Mouse (Mus musculus) neural tube, embryonic 11.5 days (tissue): ENCODE measurements at regions not wholly inside any gene's neighbourhood (a gene's known extent, or its start where the extent isn't known, plus 50 kb on each side); places are given as distances from the start of the nearest gene placed in this dataset.

Experiments used
- ATAC-seq: fragments of 200-750 bp; cut with Nextera tagmentation; 2 replicates; pipeline ENCODE4 v1.8.0; 2017; ENCODE audit warnings: moderate number of reproducible peaks, mild to moderate bottlenecking, moderate TSS enrichment, moderate library complexity; ENCODE audit not compliant: insufficient read depth, low FRiP score, low TSS enrichment
- DNase-seq: peaks from one replicate; pipeline ENCODE4 v3.0.0-alpha.2; 2015; ENCODE audit warnings: low spot score
- H3K27ac ChIP-seq: fragments of 300-500 bp; sonication (generic); 2 replicates; pipeline ENCODE4 v1.5.1; 2014; ENCODE audit warnings: low read depth, mild to moderate bottlenecking, low read length
- H3K27me3 ChIP-seq: fragments of 300-500 bp; sonication (generic); 2 replicates; pipeline ENCODE4 v1.6.1; 2014; ENCODE audit warnings: mild to moderate bottlenecking, low read length, mixed read lengths; ENCODE audit not compliant: control insufficient read depth, insufficient read depth
- H3K36me3 ChIP-seq: fragments of 300-500 bp; sonication (generic); 2 replicates; pipeline ENCODE4 v1.6.1; 2014; ENCODE audit warnings: mild to moderate bottlenecking, low read length, moderate library complexity, mixed read lengths; ENCODE audit not compliant: control insufficient read depth, insufficient read depth
- H3K4me1 ChIP-seq: fragments of 300-500 bp; sonication (generic); 2 replicates; pipeline ENCODE4 v1.6.1; 2014; ENCODE audit warnings: low read length, mixed read lengths; ENCODE audit not compliant: control insufficient read depth, insufficient read depth
- H3K4me2 ChIP-seq: fragments of 300-500 bp; sonication (generic); 2 replicates; pipeline ENCODE4 v1.6.1; 2014; ENCODE audit warnings: low read depth, mild to moderate bottlenecking, moderate library complexity
- H3K4me3 ChIP-seq: fragments of 300-500 bp; sonication (generic); 2 replicates; pipeline ENCODE4 v1.5.1; 2014; ENCODE audit warnings: low read depth, low read length
- H3K9ac ChIP-seq: fragments of 300-500 bp; sonication (generic); 2 replicates; pipeline ENCODE4 v1.6.1; 2014; ENCODE audit warnings: mild to moderate bottlenecking, low read length
- H3K9me3 ChIP-seq: fragments of 300-500 bp; sonication (generic); 2 replicates; pipeline ENCODE4 v1.6.1; 2016; ENCODE audit warnings: low read length; ENCODE audit not compliant: control insufficient read depth
- WGBS: fragments of 180-500 bp; shearing (Covaris S2); extraction: QIAGEN DNeasy Blood & Tissue Kit; methylation state at CpG from one replicate; pipeline ENCODE4 v1.1.7; 2014; 5-methylcytosine and 5-hydroxymethylcytosine counted together

GRCm38 (mm10) chr12:29121159-29121558 lies 369.6 kb downstream of the Eipr1 start:
- WGBS, result 88% methylated on average over 2 of the region's 2 CpGs
- H3K4me3 ChIP-seq, result no peak overlapping the region
- no peaks in the 10 kb centered on the region for H3K36me3 ChIP-seq
- no peaks in the 10 kb centered on the region for H3K9me3 ChIP-seq
- no peaks in the 10 kb centered on the region; the same call in 1 of the 2 replicates for H3K4me1 ChIP-seq
- no peak overlapping the region for H3K4me2 ChIP-seq
- no peaks in the 10 kb centered on the region for H3K27me3 ChIP-seq
- H3K27ac ChIP-seq, result no peak overlapping the region
- ATAC-seq (no peak), DNase-seq (no peak)
- H3K9ac ChIP-seq, result no peak overlapping the region

- no peak for DNase-seq
- no peak for ATAC-seq
- 83% methylated on average over 4 of the region's 4 CpGs for WGBS
- Histone ChIP-seq H3K4me1 (no peaks in the 10 kb centered on the region; the same call in 1 of the 2 replicates), H3K4me2 (no peak overlapping the region), H3K27me3 (no peaks in the 10 kb centered on the region), H3K9me3 (no peaks in the 10 kb centered on the region), H3K9ac (no peak overlapping the region), H3K36me3 (no peaks in the 10 kb centered on the region), H3K4me3 (no peak overlapping the region), H3K27ac (no peak overlapping the region)
Observed at GRCm38 (mm10) chr12:29122931-29123330, 371.3 kb downstream of the Eipr1 start.

DNA sequence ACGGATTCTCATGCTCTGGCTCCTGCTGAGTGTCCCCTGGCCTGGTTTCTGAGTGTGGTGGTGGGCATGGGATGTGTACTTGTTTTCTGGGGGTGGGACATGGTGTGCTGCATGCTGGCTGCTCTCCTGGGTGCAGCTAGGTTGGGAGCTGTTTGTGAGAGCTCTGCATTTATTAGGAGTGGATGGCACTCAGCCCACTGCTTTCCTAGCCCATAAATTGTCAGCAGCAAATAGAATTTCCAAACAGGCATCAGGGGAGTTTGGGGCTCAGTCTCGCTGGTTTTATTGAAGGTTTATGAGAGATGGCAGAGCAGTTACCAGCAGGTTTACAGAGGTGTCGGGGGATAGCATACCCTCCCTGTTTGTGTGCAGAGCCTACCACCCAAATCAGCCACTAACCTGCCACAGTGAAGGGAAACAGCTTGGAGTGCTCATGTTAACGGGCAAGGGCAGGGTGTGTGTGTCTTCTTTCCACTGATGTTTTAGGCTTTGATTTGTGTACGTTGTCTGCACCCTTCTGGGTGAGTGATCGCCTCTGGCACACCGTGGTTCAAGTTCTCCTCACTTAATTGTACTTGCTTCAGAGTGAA lies 372.6 kb downstream of the Eipr1 start:
- Histone ChIP-seq H3K36me3 (no peaks in the 10 kb centered on the region), H3K4me1 (no peaks in the 10 kb centered on the region; the same call in 1 of the 2 replicates), H3K9me3 (no peaks in the 10 kb centered on the region), H3K27ac (peak overlapping the region; percentile 35; the same call in 1 of the 2 replicates), H3K9ac (no peak overlapping the region), H3K27me3 (no peaks in the 10 kb centered on the region), H3K4me2 (no peak overlapping the region), H3K4me3 (no peak overlapping the region)
- WGBS, result 59% methylated on average over 7 of the region's 7 CpGs
- no peak for ATAC-seq
- DNase-seq, result no peak

- no peak overlapping the region for H3K4me2 ChIP-seq
- no peaks in the 10 kb centered on the region for H3K9me3 ChIP-seq
- H3K27me3 ChIP-seq, result no peaks in the 10 kb centered on the region
- H3K36me3 ChIP-seq, result no peaks in the 10 kb centered on the region
- 50% methylated on average over 10 of the region's 10 CpGs for WGBS
- no peak overlapping the region for H3K9ac ChIP-seq
- peak; percentile 55 for DNase-seq
- ATAC-seq, result no peak
- no peaks in the 10 kb centered on the region for H3K4me1 ChIP-seq
- no peak overlapping the region for H3K27ac ChIP-seq
- H3K4me3 ChIP-seq, result no peak overlapping the region
Observed at GRCm38 (mm10) chr12:29128844-29129243, 377.2 kb downstream of the Eipr1 start.

DNA sequence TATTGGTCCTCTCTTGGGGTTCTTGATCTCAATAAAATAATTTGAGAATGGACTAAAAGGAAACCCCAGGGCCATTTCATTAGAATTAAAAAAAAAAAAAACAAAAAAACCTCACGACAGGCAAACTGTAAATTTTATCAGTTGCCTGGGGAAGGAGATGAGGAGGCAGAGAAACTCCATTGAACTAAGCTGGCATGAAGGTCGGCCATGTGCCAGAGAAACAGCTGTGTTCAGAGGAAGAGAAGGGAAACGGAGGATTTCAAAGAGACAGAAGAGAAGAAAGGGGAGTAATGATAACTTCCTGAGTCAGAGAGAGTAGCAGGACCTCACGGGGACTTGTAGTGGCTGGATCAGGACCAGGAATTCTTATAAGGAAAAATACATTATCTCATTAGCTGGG lies 377.7 kb downstream of the Eipr1 start:
- H3K36me3 ChIP-seq, result no peaks in the 10 kb centered on the region
- no peak overlapping the region for H3K9ac ChIP-seq
- WGBS, result 58% methylated on average over 4 of the region's 4 CpGs
- no peak for ATAC-seq
- no peak for DNase-seq
- H3K4me1 ChIP-seq, result no peaks in the 10 kb centered on the region
- H3K27me3 ChIP-seq, result no peaks in the 10 kb centered on the region
- no peaks in the 10 kb centered on the region for H3K9me3 ChIP-seq
- H3K27ac ChIP-seq, result no peak overlapping the region
- no peak overlapping the region for H3K4me3 ChIP-seq
- H3K4me2 ChIP-seq, result no peak overlapping the region

GRCm38 (mm10) chr12:29134326-29134725 lies 382.7 kb downstream of the Eipr1 start:
- H3K4me2 ChIP-seq, result no peak overlapping the region
- H3K4me1 ChIP-seq, result no peaks in the 10 kb centered on the region
- H3K27ac ChIP-seq, result no peak overlapping the region
- H3K9me3 ChIP-seq, result no peaks in the 10 kb centered on the region
- WGBS, result 88% methylated on average over 2 of the region's 2 CpGs
- no peaks in the 10 kb centered on the region for H3K27me3 ChIP-seq
- ATAC-seq (no peak), DNase-seq (no peak)
- no peak overlapping the region for H3K9ac ChIP-seq
- no peaks in the 10 kb centered on the region for H3K36me3 ChIP-seq
- no peak overlapping the region for H3K4me3 ChIP-seq

DNA sequence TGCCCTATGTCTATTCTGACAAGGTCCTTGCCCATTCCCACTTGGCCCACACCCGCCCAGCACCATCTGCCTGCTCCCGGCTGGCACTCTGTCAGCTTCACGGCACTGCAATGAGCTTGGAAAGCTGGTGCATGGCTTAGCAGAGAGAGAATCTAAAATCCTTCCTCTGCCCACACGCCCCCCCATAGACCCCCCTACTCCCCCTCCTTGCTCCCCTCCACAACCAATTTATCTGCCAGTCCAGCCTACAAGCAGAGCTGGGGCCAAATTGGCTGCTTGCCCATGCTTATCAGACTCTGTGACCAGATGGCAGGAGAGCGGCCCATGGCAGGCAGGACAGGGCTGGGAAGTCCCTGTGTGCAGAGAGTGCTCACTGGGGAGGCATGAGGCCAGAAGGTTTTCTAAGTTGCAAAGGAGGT lies 385.3 kb downstream of the Eipr1 start:
- DNase-seq, result peak; percentile 9
- no peaks in the 10 kb centered on the region for H3K36me3 ChIP-seq
- ATAC-seq, result 0 out of 2 replicates have a peak, but pooled peaks have one; percentile 32
- H3K9me3 ChIP-seq, result no peaks in the 10 kb centered on the region
- H3K27me3 ChIP-seq, result no peaks in the 10 kb centered on the region
- no peak overlapping the region for H3K9ac ChIP-seq
- no peak overlapping the region for H3K27ac ChIP-seq
- H3K4me3 ChIP-seq, result no peak overlapping the region
- peaks cover 3% of the 10 kb centered on the region for H3K4me1 ChIP-seq
- 80% methylated on average over 5 of the region's 5 CpGs for WGBS
- no peak overlapping the region for H3K4me2 ChIP-seq

- ATAC-seq, result peak; percentile 28; the same call in 1 of the 2 replicates
- Histone ChIP-seq H3K27me3 (no peaks in the 10 kb centered on the region), H3K36me3 (no peaks in the 10 kb centered on the region), H3K4me2 (no peak overlapping the region), H3K4me3 (no peak overlapping the region), H3K9me3 (no peaks in the 10 kb centered on the region), H3K27ac (no peak overlapping the region), H3K9ac (no peak overlapping the region), H3K4me1 (peaks cover 3% of the 10 kb centered on the region)
- 87% methylated on average over 8 of the region's 8 CpGs for WGBS
- DNase-seq, result peak; percentile 2
Observed at GRCm38 (mm10) chr12:29137455-29137854, 385.9 kb downstream of the Eipr1 start.

- 33% methylated on average over 3 of the region's 3 CpGs for WGBS
- Histone ChIP-seq H3K9ac (no peak overlapping the region), H3K4me1 (peaks cover 3% of the 10 kb centered on the region), H3K4me3 (no peak overlapping the region), H3K27me3 (no peaks in the 10 kb centered on the region), H3K4me2 (no peak overlapping the region), H3K27ac (no peak overlapping the region; the same call in 1 of the 2 replicates), H3K9me3 (no peaks in the 10 kb centered on the region), H3K36me3 (no peaks in the 10 kb centered on the region)
- no peak for DNase-seq
- 0 out of 2 replicates have a peak, but pooled peaks have one; percentile 33 for ATAC-seq
Observed at GRCm38 (mm10) chr12:29140576-29140975, 387.6 kb upstream of the Myt1l start.
